In genomic region chr11:51555066-51555465, GRCm38 (mm10) we compare ENCODE assay signal across 28 mouse cellular contexts. TPM values are rescaled to one million over a fixed set of nuclear protein-coding genes. Genes with fewer than 3 reads are reported as not detected.
A peak's percentile ranks its signal among the peaks of the same experiment; 100 is the strongest.
DNase-seq lines count a peak whose midpoint lies in the region; ATAC-seq lines count a peak whose summit lies in the region.
"Had no signal": no experiment of that assay in that cellular context is flagged by ENCODE, and none has a peak within 500 bp of the region (broad histone marks: within the 10 kb centered on the region; RNA-seq: fewer than 3 reads in every experiment).

No protein-coding gene starts in this region.

- peaks cover 7% of the 10 kb centered on the region for H3K4me1 ChIP-seq in neural tube, embryonic 15.5 days
- peaks cover 15% of the 10 kb centered on the region for H3K4me1 ChIP-seq in embryonic facial prominence, embryonic 13.5 days

- H3K36me3 ChIP-seq in neural tube, embryonic 15.5 days, result no peaks in the 10 kb centered on the region
- H3K36me3 ChIP-seq in embryonic facial prominence, embryonic 13.5 days, result no peaks in the 10 kb centered on the region
- H3K36me3 ChIP-seq: heart, embryonic 10.5 days; heart, embryonic 15.5 days; intestine, embryonic 15.5 days; midbrain, embryonic 10.5 days; neural tube, embryonic 13.5 days had no signal

- H3K27ac ChIP-seq in neural tube, embryonic 15.5 days (replicated peaks), result no peak overlapping the region
- no peak overlapping the region for H3K27ac ChIP-seq in embryonic facial prominence, embryonic 13.5 days
- H3K27ac ChIP-seq: heart, embryonic 10.5 days; heart, embryonic 15.5 days; intestine, embryonic 15.5 days; liver, embryonic 14.5 days; midbrain, embryonic 10.5 days; neural tube, embryonic 13.5 days had no signal

- no peaks in the 10 kb centered on the region for H3K9me3 ChIP-seq in neural tube, embryonic 15.5 days (replicated peaks)
- no peaks in the 10 kb centered on the region for H3K9me3 ChIP-seq in embryonic facial prominence, embryonic 13.5 days
- H3K9me3 ChIP-seq: heart, embryonic 10.5 days; heart, embryonic 15.5 days; intestine, embryonic 15.5 days; midbrain, embryonic 10.5 days; neural tube, embryonic 13.5 days had no signal

- H3K27me3 ChIP-seq in neural tube, embryonic 15.5 days (replicated peaks), result no peaks in the 10 kb centered on the region
- H3K27me3 ChIP-seq in embryonic facial prominence, embryonic 13.5 days, result no peaks in the 10 kb centered on the region
- H3K27me3 ChIP-seq: heart, embryonic 15.5 days; intestine, embryonic 15.5 days; neural tube, embryonic 13.5 days had no signal

- 0 out of 2 replicates have a peak overlapping the region, but pooled peaks have one; percentile 17 for H3K4me2 ChIP-seq in neural tube, embryonic 15.5 days
- peak overlapping the region; percentile 41 for H3K4me2 ChIP-seq in embryonic facial prominence, embryonic 13.5 days
- H3K4me2 ChIP-seq: heart, embryonic 15.5 days; intestine, embryonic 15.5 days had no signal

- no peak overlapping the region for H3K4me3 ChIP-seq in neural tube, embryonic 15.5 days (replicated peaks)
- peak overlapping the region; percentile 22; the same call in 1 of the 2 replicates for H3K4me3 ChIP-seq in embryonic facial prominence, embryonic 13.5 days
- H3K4me3 ChIP-seq: heart, embryonic 10.5 days; heart, embryonic 15.5 days; intestine, embryonic 15.5 days; midbrain, embryonic 10.5 days; myocyte had no signal

- ATAC-seq in neural tube, embryonic 15.5 days (ENCODE audit: low FRiP score), result no peak
- no peak for ATAC-seq in embryonic facial prominence, embryonic 13.5 days (ENCODE audit: insufficient number of reproducible peaks, insufficient read depth, low FRiP score, low TSS enrichment, low read depth)
- no peak for ATAC-seq in CD4-positive, CD25-positive, alpha-beta regulatory T cell, adult 4 months
- ATAC-seq: activated CD4-positive, CD25-positive, alpha-beta regulatory T cell, adult 4 months; forebrain, embryonic 16.5 days; hindbrain, embryonic 16.5 days; intestine, embryonic 15.5 days had no signal

- WGBS in neural tube, embryonic 15.5 days, result 46% methylated on average over 2 of the region's 2 CpGs
- 43% methylated on average over 2 of the region's 2 CpGs for WGBS in embryonic facial prominence, embryonic 13.5 days

- peak; percentile 75 for DNase-seq in heart, adult 11 months
- DNase-seq in heart, adult 9 months (ENCODE audit: low spot score in 2 of 2), result no peak
- DNase-seq in neural tube, embryonic 10.5 days (ENCODE audit: extremely low spot score, low spot score), result no peak
- DNase-seq in left cerebral cortex, adult 18-20 months (ENCODE audit: low spot score in 2 of 2), result no peak
- DNase-seq: adrenal gland, adult 2 months; adrenal gland, postnatal 36 days; cerebellum, adult 18-20 months; cerebellum, postnatal 10 days; gastrocnemius, postnatal 10 days; kidney, adult 2 months; kidney, postnatal 36 days; left cerebral cortex, postnatal 4 days; lung, adult 2 months; spleen, adult 18-20 months; thymus, postnatal 25 days had no signal

- no peak overlapping the region for H3K9ac ChIP-seq in neural tube, embryonic 15.5 days (replicated peaks)
- no peak overlapping the region for H3K9ac ChIP-seq in embryonic facial prominence, embryonic 13.5 days
- H3K9ac ChIP-seq: heart, embryonic 15.5 days; intestine, embryonic 15.5 days; liver, embryonic 14.5 days; neural tube, embryonic 13.5 days had no signal

RNA-seq across cellular contexts. Expression of gene Phykpl, which starts 29.5 kb away (rescaled TPM):
- polyA plus RNA-seq in neural tube, embryonic 15.5 days (2015; fragmentation: Nextera tagmentation; extraction: Ambion mirVana), result 8.1 and 10.9 TPM in 2 replicates
- polyA plus RNA-seq in embryonic facial prominence, embryonic 13.5 days (2015; fragmentation: Nextera tagmentation; extraction: Ambion mirVana), result 19.0 and 21.3 TPM in 2 replicates
- polyA plus RNA-seq in CD4-positive, CD25-positive, alpha-beta regulatory T cell, adult 4 months (2017; shearing (Covaris generic)), result 10 to 100 TPM; 27.4 to 30.3 TPM
- total RNA-seq in left cerebral cortex, adult 18-20 months (2021), result 1 to 10 TPM; 6.7 to 7.1 TPM

RNA-seq across cellular contexts. Expression of gene Hnrnpab, which starts 51.6 kb away (rescaled TPM):
- 241 and 285 TPM in 2 replicates for polyA plus RNA-seq in neural tube, embryonic 15.5 days (2015; fragmentation: Nextera tagmentation; extraction: Ambion mirVana)
- 458 and 524 TPM in 2 replicates for polyA plus RNA-seq in embryonic facial prominence, embryonic 13.5 days (2015; fragmentation: Nextera tagmentation; extraction: Ambion mirVana)
- polyA plus RNA-seq in CD4-positive, CD25-positive, alpha-beta regulatory T cell, adult 4 months (2017; shearing (Covaris generic)), result 10 to 100 TPM; 21.2 to 36.2 TPM
- 100 to 1,000 TPM; 132 TPM for total RNA-seq in left cerebral cortex, adult 18-20 months (2021)
